Mouse (Mus musculus) central nervous system, embryonic 11.5 days (tissue): Measurements from ENCODE around the gene Egflam. TPM values are rescaled to one million over a fixed set of nuclear protein-coding genes. Genes with fewer than 3 reads are reported as not detected.

Experiments used
- polyA plus RNA-seq: library from polyadenylated mRNA; depleted of rRNA; stranded (reverse); fragments of >200 nt; gene quantifications from 2 replicates; pipeline ENCODE4 v1.2.3, GENCODE M21; 2012; rRNA removed

Gene Egflam
- 5.9 and 9.7 TPM in 2 replicates for polyA plus RNA-seq

DNA sequence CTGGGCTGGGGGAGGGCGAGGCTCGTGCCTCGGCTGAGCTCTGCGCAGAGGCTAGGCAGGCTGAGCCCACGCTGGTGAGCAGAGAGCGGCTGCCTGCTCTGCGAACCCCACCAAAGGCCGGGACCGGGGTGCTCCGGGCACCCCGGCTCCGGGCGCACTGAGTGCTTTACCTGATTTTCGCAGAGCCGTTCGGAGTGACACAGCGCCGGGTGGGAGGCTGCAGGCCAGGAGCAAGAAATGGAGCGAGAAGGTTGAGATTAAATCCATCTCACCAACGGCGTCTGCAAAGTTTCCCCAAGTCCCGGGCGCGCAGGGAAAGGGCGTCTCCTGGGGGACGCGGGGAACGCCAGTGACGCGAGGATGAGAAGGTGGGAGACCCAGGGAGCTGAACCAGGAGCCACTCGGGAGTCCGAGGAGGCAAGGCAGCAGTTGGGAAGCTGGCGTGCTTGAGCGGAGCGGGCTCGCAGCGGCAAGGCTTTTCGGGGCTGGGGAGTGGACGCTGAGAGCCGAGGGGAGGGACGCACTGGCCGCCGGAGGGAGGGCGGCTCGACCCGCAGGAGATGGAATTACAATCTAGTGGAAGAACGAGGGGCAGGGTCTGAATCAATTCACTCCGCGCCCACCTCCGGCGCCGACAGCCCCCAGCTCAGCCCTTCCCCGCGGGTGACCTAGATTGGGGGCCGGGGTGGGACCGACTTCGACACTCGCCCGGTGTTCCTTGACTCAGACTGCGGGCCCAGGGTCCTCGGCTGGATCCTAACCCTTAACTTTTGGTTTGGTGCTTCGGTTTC, at the start of gene Egflam:
Gene Egflam (minus strand): TSS at position 578 of the 791 bp plus-strand sequence.

